Mouse (Mus musculus) testis, adult 2 months (tissue): Measurements from ENCODE around the gene BC030870. TPM values are rescaled to one million over a fixed set of nuclear protein-coding genes. Genes with fewer than 3 reads are reported as not detected.
A peak's percentile ranks its signal among the peaks of the same experiment; 100 is the strongest.

ENCODE experiments used
- H3K27ac ChIP-seq: fragments of 200-500 bp; 2 replicates; pipeline ENCODE4 v1.5.1; 2012; ENCODE audit warnings: low read depth, low read length; ENCODE audit not compliant: control insufficient read depth, insufficient read depth
- H3K27me3 ChIP-seq: fragments of 200-500 bp; 2 replicates; pipeline ENCODE4 v1.6.1; 2012; ENCODE audit warnings: mild to moderate bottlenecking, low read length, moderate library complexity; ENCODE audit not compliant: control insufficient read depth, insufficient read depth
- H3K36me3 ChIP-seq: fragments of 200-500 bp; 2 replicates; pipeline ENCODE4 v1.6.1; 2012; ENCODE audit warnings: mild to moderate bottlenecking, low read length; ENCODE audit not compliant: control insufficient read depth, insufficient read depth
- H3K4me1 ChIP-seq: fragments of 200-500 bp; 2 replicates; pipeline ENCODE4 v1.6.1; 2012; ENCODE audit warnings: low read length; ENCODE audit not compliant: control insufficient read depth, insufficient read depth
- H3K4me3 ChIP-seq: fragments of 200-500 bp; 2 replicates; pipeline ENCODE4 v1.5.1; 2012; ENCODE audit warnings: low read depth, mild to moderate bottlenecking, low read length, moderate library complexity, mixed read lengths; ENCODE audit not compliant: control insufficient read depth
- CTCF ChIP-seq: fragments of 200-500 bp; IDR thresholded peaks from 2 replicates; pipeline ENCODE4 v1.5.1; 2012; ENCODE audit warnings: low read depth, mild to moderate bottlenecking, inconsistent platforms, low read length, moderate library complexity; ENCODE audit not compliant: control insufficient read depth, insufficient read depth, insufficient replicate concordance
- POLR2A ChIP-seq: fragments of 200-500 bp; IDR thresholded peaks from 2 replicates; pipeline ENCODE4 v1.6.1; 2012; ENCODE audit warnings: low read depth, mild to moderate bottlenecking, inconsistent platforms, low read length, moderate library complexity; ENCODE audit not compliant: control insufficient read depth
- polyA plus RNA-seq: library from polyadenylated mRNA; depleted of rRNA; stranded (reverse); fragments of >200 nt; gene quantifications from 2 replicates; pipeline ENCODE4 v1.2.3, GENCODE M21; 2012

Gene BC030870
- polyA plus RNA-seq, 1 experiment: not detected

- Histone ChIP-seq H3K27me3 (no peaks in the 10 kb centered on the region), H3K4me1 (no peaks in the 10 kb centered on the region), H3K4me3 (no peak overlapping the region), H3K36me3 (no peaks in the 10 kb centered on the region), H3K27ac (no peak overlapping the region)
- TF ChIP-seq POLR2A (no peak), CTCF (no peak)
Measured at GRCm38 (mm10) chr8:65126014-65126413, 3.3 kb downstream of the BC030870 start.

- Histone ChIP-seq H3K27ac (no peak overlapping the region), H3K36me3 (no peaks in the 10 kb centered on the region), H3K27me3 (no peaks in the 10 kb centered on the region), H3K4me1 (peaks cover 2% of the 10 kb centered on the region; the same call in 1 of the 2 replicates), H3K4me3 (no peak overlapping the region)
- TF ChIP-seq CTCF: no peak
Measured at GRCm38 (mm10) chr8:65112092-65112491, 17.3 kb downstream of the BC030870 start.

- Histone ChIP-seq H3K27me3 (no peaks in the 10 kb centered on the region), H3K4me3 (no peak overlapping the region), H3K36me3 (no peaks in the 10 kb centered on the region), H3K27ac (no peak overlapping the region), H3K4me1 (peaks cover 2% of the 10 kb centered on the region; the same call in 1 of the 2 replicates)
- TF ChIP-seq POLR2A: no peak
- peak; percentile 73; the same call in 1 of the 2 replicates for TF ChIP-seq CTCF
Measured at GRCm38 (mm10) chr8:65110285-65110691, 19.1 kb downstream of the BC030870 start.

DNA sequence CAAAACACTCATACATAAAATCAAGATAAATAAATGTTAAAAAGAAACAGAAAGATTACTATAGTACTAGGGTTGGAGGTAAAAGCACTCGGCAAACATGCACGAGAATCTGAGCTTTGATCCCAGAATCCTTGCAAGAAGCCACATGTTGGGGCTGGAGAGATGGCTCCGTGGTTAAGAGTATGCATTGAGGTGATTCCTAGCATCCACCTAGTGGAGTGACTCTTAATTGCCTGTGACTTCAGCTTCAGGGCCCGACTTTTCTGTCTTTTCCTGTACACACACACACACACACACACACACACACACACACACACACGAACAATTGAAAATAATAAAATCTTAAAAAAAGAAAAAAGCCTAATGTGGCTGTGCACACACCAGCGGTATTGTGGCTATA, 20.4 kb downstream of the BC030870 start:
- Histone ChIP-seq H3K36me3 (no peaks in the 10 kb centered on the region), H3K27ac (no peak overlapping the region), H3K4me1 (peaks cover 2% of the 10 kb centered on the region; the same call in 1 of the 2 replicates), H3K27me3 (no peaks in the 10 kb centered on the region), H3K4me3 (no peak overlapping the region)
- no peak for TF ChIP-seq CTCF
- TF ChIP-seq POLR2A: no peak

DNA sequence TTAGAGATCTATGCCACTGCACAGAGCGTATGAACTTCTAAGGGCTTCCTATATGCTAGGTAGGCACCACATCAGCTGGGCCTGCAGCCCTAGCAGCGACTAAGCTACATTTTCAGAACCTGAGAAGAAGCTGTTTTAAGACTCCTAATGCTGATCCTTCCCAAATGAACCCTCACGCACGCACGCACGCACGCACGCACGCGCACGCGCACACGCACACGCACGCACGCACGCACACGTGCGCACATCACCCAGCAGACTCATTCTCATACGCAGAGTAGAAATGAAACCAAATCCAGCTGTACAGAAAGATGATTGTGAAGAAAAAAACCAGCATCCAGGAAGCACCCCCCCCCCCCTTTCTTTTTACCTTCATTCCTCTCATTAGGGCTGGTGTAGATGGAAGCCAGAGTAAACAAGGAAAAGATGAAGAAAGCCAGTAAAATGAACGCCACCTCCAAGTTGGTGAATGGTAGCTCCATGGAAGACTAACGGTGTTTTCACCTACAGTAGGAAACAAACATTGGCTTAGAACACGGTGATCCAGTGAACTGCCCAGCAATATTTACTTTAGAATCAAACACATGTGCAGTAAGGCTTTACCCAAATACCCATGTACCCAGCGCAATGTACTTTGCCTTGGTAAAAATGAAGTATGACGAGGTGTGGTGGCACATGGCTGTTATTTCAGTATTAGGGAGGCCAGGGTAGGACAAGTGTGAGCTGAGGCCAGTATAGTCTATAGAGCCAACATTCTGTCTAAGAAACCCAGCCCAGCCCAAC, 21.2 kb downstream of the BC030870 start:
- no peaks in the 10 kb centered on the region for H3K36me3 ChIP-seq
- H3K27me3 ChIP-seq: no peaks in the 10 kb centered on the region
- H3K4me3 ChIP-seq: peak overlapping the region; percentile 27; the same call in 1 of the 2 replicates
- H3K27ac ChIP-seq: peak overlapping the region; percentile 46; the same call in 1 of the 2 replicates
- peaks cover 2% of the 10 kb centered on the region; the same call in 1 of the 2 replicates for H3K4me1 ChIP-seq
- peak; percentile 17; the same call in 1 of the 2 replicates for TF ChIP-seq POLR2A
- no peak for TF ChIP-seq CTCF

- Histone ChIP-seq H3K36me3 (no peaks in the 10 kb centered on the region), H3K27ac (no peak overlapping the region), H3K4me1 (peaks cover 2% of the 10 kb centered on the region; the same call in 1 of the 2 replicates), H3K27me3 (no peaks in the 10 kb centered on the region), H3K4me3 (no peak overlapping the region)
- no peak for TF ChIP-seq POLR2A
- TF ChIP-seq CTCF: no peak
Measured at GRCm38 (mm10) chr8:65104041-65104440, 25.3 kb downstream of the BC030870 start.

DNA sequence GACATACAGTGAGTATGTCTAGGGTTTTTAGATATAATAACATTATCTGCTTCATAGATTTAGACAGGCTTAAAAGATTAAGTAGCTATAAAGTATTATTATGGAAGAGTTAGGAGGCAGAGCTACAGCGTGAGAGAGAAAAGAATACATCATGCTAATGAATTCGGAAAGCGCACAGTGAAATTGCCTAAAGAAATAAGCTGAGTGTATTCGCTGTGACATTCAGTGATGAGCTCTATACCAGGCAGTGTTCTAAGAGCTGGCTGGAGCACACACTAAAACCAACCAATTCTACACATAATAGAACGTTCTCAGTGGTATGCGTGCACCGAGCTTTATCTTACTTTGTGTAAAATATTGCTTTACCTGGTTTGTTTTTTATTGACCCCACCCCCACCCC, 25.7 kb downstream of the BC030870 start:
- Histone ChIP-seq H3K27ac (no peak overlapping the region), H3K36me3 (no peaks in the 10 kb centered on the region), H3K27me3 (no peaks in the 10 kb centered on the region), H3K4me3 (no peak overlapping the region), H3K4me1 (peaks cover 2% of the 10 kb centered on the region; the same call in 1 of the 2 replicates)
- no peak for TF ChIP-seq CTCF
